Mouse (Mus musculus): ENCODE measurements at regions not wholly inside any gene's neighbourhood (a gene's known extent, or its start where the extent isn't known, plus 50 kb on each side); places are given as distances from the start of the nearest gene placed in this dataset.

DNA sequence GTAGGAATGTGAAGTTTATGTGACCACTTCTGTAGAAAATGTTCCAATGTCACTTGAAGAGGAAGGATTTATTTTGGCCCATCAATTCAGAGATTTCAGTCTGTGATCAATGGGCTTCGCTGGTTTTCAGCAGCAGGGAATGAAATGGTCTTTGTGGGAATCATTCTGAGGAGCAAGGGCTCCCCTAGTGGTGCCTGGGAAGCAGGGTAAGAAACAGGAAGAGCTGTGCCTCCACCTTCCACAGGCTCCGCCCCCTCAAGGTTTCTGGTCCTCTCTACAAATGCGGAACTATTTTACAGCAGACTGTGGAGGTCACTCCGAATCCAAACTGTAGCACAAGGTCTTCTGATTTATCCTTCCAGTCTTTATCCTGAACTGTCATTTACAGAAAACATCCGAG, 120.7 kb downstream of the Lrig3 start:
- TF ChIP-seq ELF1 (IDR thresholded peaks at IDR 0.05; ENCODE audit: low read depth, low read length), result no peak
- no peak; a peak in 1 of 6 replicates for TF ChIP-seq CTCF (IDR thresholded peaks at IDR 0.05 in 2 of 3, conservative IDR thresholded peaks at IDR 0.05 in 1 of 3; ENCODE audit: control insufficient read depth in 1 of 3, insufficient read depth in 1 of 3, low read depth in 2 of 3, low read length in 3 of 3, poor library complexity in 1 of 3, severe bottlenecking in 1 of 3)
- TF ChIP-seq POLR2A (IDR thresholded peaks at IDR 0.05; ENCODE audit: control insufficient read depth in 1 of 2, insufficient read depth in 1 of 2, low read depth in 1 of 2, low read length in 2 of 2, poor library complexity in 1 of 2), result no peak
- no peak for TF ChIP-seq TAL1 (IDR thresholded peaks at IDR 0.05; ENCODE audit: low read length)
- TF ChIP-seq GATA1 (IDR thresholded peaks at IDR 0.05; ENCODE audit: low read depth, low read length), result no peak
- no peak for TF ChIP-seq USF1 (IDR thresholded peaks at IDR 0.05; ENCODE audit: low read depth, low read length)
- TF ChIP-seq ETS1 (IDR thresholded peaks at IDR 0.05; ENCODE audit: low read depth, low read length), result no peak
- TF ChIP-seq E2F4 (IDR thresholded peaks at IDR 0.05; ENCODE audit: borderline replicate concordance, low read depth, low read length), result no peak
- TF ChIP-seq ZNF384 (IDR thresholded peaks at IDR 0.05; ENCODE audit: low read depth, low read length), result no peak
- no peak for TF ChIP-seq HCFC1 (IDR thresholded peaks at IDR 0.05; ENCODE audit: low read depth, low read length)
- TF ChIP-seq ZC3H11A (IDR thresholded peaks at IDR 0.05; ENCODE audit: low read depth, low read length), result no peak
- TF ChIP-seq MAX (IDR thresholded peaks at IDR 0.05; ENCODE audit: low read length), result no peak
- TF ChIP-seq MEF2A (IDR thresholded peaks at IDR 0.05; ENCODE audit: extremely low read depth, insufficient replicate concordance, low read depth, low read length, poor library complexity, severe bottlenecking), result no peak
- TF ChIP-seq RCOR1 (IDR thresholded peaks at IDR 0.05; ENCODE audit: low read depth, low read length), result no peak
